Mouse (Mus musculus): ENCODE measurements around the gene Ap1m2. TPM values are rescaled to one million over a fixed set of nuclear protein-coding genes. Genes with fewer than 3 reads are reported as not detected.

Ap1m2 gene
- polyA plus RNA-seq, 1 experiment from 2014 or later: 77.7 TPM

DNA sequence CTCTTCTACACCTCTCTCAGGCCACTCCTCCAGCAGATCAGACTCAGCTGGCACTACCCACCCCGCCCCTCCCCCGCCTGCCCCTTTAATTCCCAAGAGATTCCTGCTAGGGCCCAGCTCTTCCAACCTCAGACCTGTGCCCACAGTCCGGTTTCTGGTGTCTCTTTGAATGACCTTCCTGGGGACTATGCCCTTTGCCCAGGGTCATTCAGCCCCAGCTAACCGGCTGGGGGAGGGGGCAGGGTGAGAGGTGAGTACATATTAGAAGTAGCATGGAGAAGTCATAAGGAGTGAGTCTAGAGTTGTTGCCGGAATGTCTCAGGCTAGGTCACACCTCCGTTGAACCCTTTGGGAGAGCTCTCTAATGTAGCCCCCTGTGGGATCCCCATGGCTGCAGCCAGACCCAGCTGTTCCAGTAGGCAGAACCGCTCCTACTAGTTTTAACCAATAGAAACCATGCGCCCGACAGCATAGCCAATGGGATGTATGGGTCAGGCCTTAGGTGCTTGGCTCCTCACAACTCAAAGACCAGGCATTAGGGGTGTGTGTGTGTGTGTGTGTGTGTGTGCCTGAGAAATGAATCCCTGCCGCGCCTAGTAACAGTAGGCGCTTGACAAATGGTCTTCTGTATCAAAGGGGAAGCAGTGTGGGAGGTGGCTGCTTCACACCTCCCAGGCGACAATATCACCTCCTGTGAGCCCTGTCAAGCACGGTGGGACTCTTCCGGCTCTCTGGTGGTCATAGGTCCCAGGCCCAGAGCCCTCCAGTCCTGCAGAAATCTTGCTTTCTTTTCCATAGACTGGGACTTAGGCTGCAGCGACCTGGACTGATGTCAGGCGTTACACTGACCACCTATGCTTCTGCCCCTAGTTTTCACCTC is 62.3 kb downstream of the Ap1m2 start:
- Histone ChIP-seq H3K4me2 (ENCODE audit: low read depth, low read length) (no peak overlapping the region), H3K36me3 (ENCODE audit: control insufficient read depth, insufficient read depth, low read length) (no peaks in the 10 kb centered on the region), H3K9me3 (replicated peaks; ENCODE audit: control insufficient read depth, low read length) (no peaks in the 10 kb centered on the region), H3K9ac (ENCODE audit: low read length) (no peak overlapping the region), H3K27me3 (ENCODE audit: control insufficient read depth, insufficient read depth, low read length) (peaks cover 44% of the 10 kb centered on the region), H3K4me1 (ENCODE audit: control insufficient read depth, insufficient read depth, low read length) (peaks cover 6% of the 10 kb centered on the region; the same call in 1 of the 2 replicates), H3K4me3 (replicated peaks; ENCODE audit: low read length) (no peak overlapping the region), H3K27ac (ENCODE audit: low read length) (peak overlapping the region; percentile 82)
- peak; percentile 52; the same call in 1 of the 2 replicates for ATAC-seq (ENCODE audit: insufficient read depth, low FRiP score)
- 22% methylated on average over 17 of the region's 17 CpGs for WGBS

DNA sequence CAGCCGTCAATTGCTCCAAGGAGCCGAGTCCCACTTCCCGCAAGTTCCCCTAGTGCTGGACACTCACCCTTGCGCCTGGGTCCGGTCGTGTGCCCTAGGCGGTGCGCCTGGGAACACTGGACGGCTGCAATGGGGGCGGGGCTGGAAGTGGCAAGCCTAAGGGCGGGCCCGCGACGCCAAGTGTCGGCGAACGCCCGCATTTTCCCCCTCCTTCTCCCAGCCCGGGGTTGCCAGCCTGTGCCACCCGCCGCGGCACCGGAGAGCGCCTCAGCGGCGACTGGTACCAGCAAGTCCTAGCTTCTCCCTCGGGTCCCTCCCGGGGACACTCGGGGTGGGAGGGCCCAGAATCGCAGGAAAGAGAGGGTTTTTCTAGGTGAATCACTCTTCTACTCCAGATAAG is 63.8 kb downstream of the Ap1m2 start, which contains the start of gene S1pr5:
Gene S1pr5 (minus strand): TSS at position 118 of the 400 bp plus-strand sequence.
- peaks cover 60% of the 10 kb centered on the region for H3K27me3 ChIP-seq (ENCODE audit: control insufficient read depth, insufficient read depth, low read length)
- H3K36me3 ChIP-seq (ENCODE audit: control insufficient read depth, insufficient read depth, low read length): no peaks in the 10 kb centered on the region
- peak within 1 kb of the TSS; percentile 50; the same call in 1 of the 2 replicates for H3K27ac ChIP-seq (ENCODE audit: low read length)
- peak within 1 kb of the TSS; percentile 46 for H3K4me2 ChIP-seq (ENCODE audit: low read depth, low read length)
- 2% methylated on average over 30 of the region's 30 CpGs for WGBS
- no peaks in the 10 kb centered on the region for H3K9me3 ChIP-seq (replicated peaks; ENCODE audit: control insufficient read depth, low read length)
- ATAC-seq (ENCODE audit: insufficient read depth, low FRiP score): peak; percentile 20; the same call in 1 of the 2 replicates
- H3K4me1 ChIP-seq (ENCODE audit: control insufficient read depth, insufficient read depth, low read length): peaks cover 15% of the 10 kb centered on the region
- H3K9ac ChIP-seq (ENCODE audit: low read length): peak within 1 kb of the TSS; percentile 54
- H3K4me3 ChIP-seq (replicated peaks; ENCODE audit: low read length): peak within 1 kb of the TSS; percentile 36

DNA sequence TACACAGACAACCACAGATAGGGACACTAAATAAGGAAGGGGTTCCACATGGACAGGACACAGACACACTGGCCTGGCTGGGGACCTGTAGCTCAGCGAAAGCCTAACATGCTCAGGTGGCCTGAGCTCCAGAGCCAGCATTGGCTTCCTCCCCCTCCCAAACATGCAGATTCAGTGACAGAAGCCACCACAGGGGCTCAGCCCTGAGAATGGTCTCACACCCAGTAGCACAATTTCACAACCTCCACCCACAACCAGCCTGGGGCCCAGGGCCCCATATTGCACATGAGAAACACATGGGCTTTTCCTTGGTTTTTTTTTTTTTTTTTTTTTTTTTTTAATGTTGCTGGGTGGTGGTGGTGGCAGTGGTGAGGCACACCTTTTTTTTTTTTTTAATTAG is 65.8 kb downstream of the Ap1m2 start:
- 93% methylated on average over 1 of the region's 1 CpGs for WGBS
- Histone ChIP-seq H3K27ac (ENCODE audit: low read length) (no peak overlapping the region), H3K9ac (ENCODE audit: low read length) (no peak overlapping the region), H3K4me1 (ENCODE audit: control insufficient read depth, insufficient read depth, low read length) (peaks cover 15% of the 10 kb centered on the region), H3K4me3 (replicated peaks; ENCODE audit: low read length) (no peak overlapping the region), H3K4me2 (ENCODE audit: low read depth, low read length) (no peak overlapping the region), H3K9me3 (replicated peaks; ENCODE audit: control insufficient read depth, low read length) (0 out of 2 replicates have a peak, but pooled peaks cover 5% of the 10 kb centered on the region), H3K36me3 (ENCODE audit: control insufficient read depth, insufficient read depth, low read length) (no peaks in the 10 kb centered on the region), H3K27me3 (ENCODE audit: control insufficient read depth, insufficient read depth, low read length) (peaks cover 67% of the 10 kb centered on the region)
- no peak for ATAC-seq (ENCODE audit: insufficient read depth, low FRiP score)

DNA sequence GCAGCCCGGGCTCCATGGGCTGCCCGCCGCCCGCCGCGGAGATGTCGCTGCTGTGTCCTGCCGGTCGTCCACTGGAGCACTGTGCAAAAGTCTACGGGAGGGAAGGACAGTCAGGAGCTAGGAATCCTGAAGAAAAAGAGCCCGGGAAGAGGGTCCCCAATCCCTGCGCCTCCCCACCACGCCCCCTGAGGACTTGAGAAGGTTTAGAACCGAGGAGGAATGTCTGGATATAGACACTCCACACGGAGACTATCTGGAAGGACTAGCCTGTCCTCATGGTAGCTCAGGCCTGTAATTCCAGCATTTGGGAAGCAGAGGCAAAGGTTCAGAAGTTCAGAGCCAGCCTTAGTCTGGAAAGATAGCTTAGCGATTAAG is 67.0 kb downstream of the Ap1m2 start:
- peak overlapping the region; percentile 41 for H3K4me3 ChIP-seq (replicated peaks; ENCODE audit: low read length)
- H3K27me3 ChIP-seq (ENCODE audit: control insufficient read depth, insufficient read depth, low read length): peaks cover 62% of the 10 kb centered on the region
- peaks cover 15% of the 10 kb centered on the region for H3K4me1 ChIP-seq (ENCODE audit: control insufficient read depth, insufficient read depth, low read length)
- no peaks in the 10 kb centered on the region for H3K36me3 ChIP-seq (ENCODE audit: control insufficient read depth, insufficient read depth, low read length)
- H3K27ac ChIP-seq (ENCODE audit: low read length): no peak overlapping the region
- 0 out of 2 replicates have a peak, but pooled peaks cover 5% of the 10 kb centered on the region for H3K9me3 ChIP-seq (replicated peaks; ENCODE audit: control insufficient read depth, low read length)
- no peak for ATAC-seq (ENCODE audit: insufficient read depth, low FRiP score)
- 3% methylated on average over 16 of the region's 16 CpGs for WGBS
- peak overlapping the region; percentile 61 for H3K4me2 ChIP-seq (ENCODE audit: low read depth, low read length)
- peak overlapping the region; percentile 52 for H3K9ac ChIP-seq (ENCODE audit: low read length)

DNA sequence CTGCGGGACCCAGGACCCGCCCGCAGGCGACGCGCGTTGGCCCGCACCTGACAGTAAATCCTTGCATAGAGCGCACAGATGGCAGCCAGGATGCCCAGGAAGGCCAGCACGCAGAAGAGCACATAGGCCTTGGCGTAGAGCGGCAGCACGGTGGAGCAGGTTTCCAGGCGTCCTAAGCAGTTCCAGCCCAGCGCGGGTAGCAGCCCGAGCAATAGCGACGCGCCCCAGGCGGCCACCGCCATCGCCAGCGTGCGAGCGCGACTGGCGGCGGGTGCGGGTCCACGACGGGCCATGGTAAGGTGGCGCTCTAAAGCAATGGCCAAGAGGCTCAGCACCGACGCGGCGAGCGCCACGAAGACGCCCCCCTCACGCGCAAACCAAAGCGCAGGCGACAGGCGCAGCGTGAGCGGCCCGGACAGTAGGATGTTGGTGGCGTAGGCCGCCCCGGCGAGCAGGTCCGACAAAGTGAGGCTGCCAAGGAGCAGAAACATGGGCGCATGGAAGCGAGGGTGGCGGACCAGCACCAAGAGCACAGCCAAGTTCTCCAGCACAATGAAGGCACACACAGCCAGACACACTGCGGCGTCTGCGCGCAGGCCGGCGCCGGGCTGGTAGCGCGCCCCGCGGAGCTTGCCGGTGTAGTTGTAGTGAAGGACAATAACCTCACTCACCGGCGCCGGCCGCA is 67.6 kb downstream of the Ap1m2 start:
- H3K36me3 ChIP-seq (ENCODE audit: control insufficient read depth, insufficient read depth, low read length): no peaks in the 10 kb centered on the region
- H3K4me3 ChIP-seq (replicated peaks; ENCODE audit: low read length): peak overlapping the region; percentile 41
- peaks cover 61% of the 10 kb centered on the region for H3K27me3 ChIP-seq (ENCODE audit: control insufficient read depth, insufficient read depth, low read length)
- under 1% methylated on average over 72 of the region's 72 CpGs for WGBS
- peak; percentile 26; the same call in 1 of the 2 replicates for ATAC-seq (ENCODE audit: insufficient read depth, low FRiP score)
- peak overlapping the region; percentile 52 for H3K9ac ChIP-seq (ENCODE audit: low read length)
- H3K9me3 ChIP-seq (replicated peaks; ENCODE audit: control insufficient read depth, low read length): 0 out of 2 replicates have a peak, but pooled peaks cover 5% of the 10 kb centered on the region
- peaks cover 17% of the 10 kb centered on the region for H3K4me1 ChIP-seq (ENCODE audit: control insufficient read depth, insufficient read depth, low read length)
- H3K4me2 ChIP-seq (ENCODE audit: low read depth, low read length): peak overlapping the region; percentile 61
- H3K27ac ChIP-seq (ENCODE audit: low read length): no peak overlapping the region

Other genes with a start within 250 kb of the Ap1m2 start
- gene Zglp1, start 245.2 kb downstream of the Ap1m2 start, polyA plus RNA-seq (2015; fragmentation: Nextera tagmentation; extraction: Ambion mirVana): 0.46 and 0.89 TPM in 2 replicates
- gene Gm49373, start 239.2 kb downstream of the Ap1m2 start, polyA plus RNA-seq (2015; fragmentation: Nextera tagmentation; extraction: Ambion mirVana): 0.26 and 0.49 TPM in 2 replicates
- gene Fdx1l, start 238.7 kb downstream of the Ap1m2 start, polyA plus RNA-seq (2015; fragmentation: Nextera tagmentation; extraction: Ambion mirVana): 48.7 and 49.7 TPM in 2 replicates
- gene Gm38431, start 220.3 kb downstream of the Ap1m2 start, polyA plus RNA-seq (2015; fragmentation: Nextera tagmentation; extraction: Ambion mirVana): 1.2 and 2.1 TPM in 2 replicates
- gene Raver1, start 220.3 kb downstream of the Ap1m2 start, polyA plus RNA-seq (2015; fragmentation: Nextera tagmentation; extraction: Ambion mirVana): 40.3 and 40.8 TPM in 2 replicates
- 16.7 and 18.2 TPM in 2 replicates for gene Tyk2, start 181.1 kb downstream of the Ap1m2 start, polyA plus RNA-seq (2015; fragmentation: Nextera tagmentation; extraction: Ambion mirVana)
- 250 TPM in 2 replicates for gene Cdc37, start 162.4 kb downstream of the Ap1m2 start, polyA plus RNA-seq (2015; fragmentation: Nextera tagmentation; extraction: Ambion mirVana)
- gene Pde4a, start 146.6 kb downstream of the Ap1m2 start, polyA plus RNA-seq (2015; fragmentation: Nextera tagmentation; extraction: Ambion mirVana): 4.7 TPM in 2 replicates
- gene Keap1, start 73.0 kb downstream of the Ap1m2 start, polyA plus RNA-seq (2015; fragmentation: Nextera tagmentation; extraction: Ambion mirVana): 52.5 and 56.4 TPM in 2 replicates
- gene S1pr5, start 63.9 kb downstream of the Ap1m2 start, polyA plus RNA-seq (2015; fragmentation: Nextera tagmentation; extraction: Ambion mirVana): 1.8 and 2.0 TPM in 2 replicates
- gene Atg4d, start 47.0 kb downstream of the Ap1m2 start, polyA plus RNA-seq (2015; fragmentation: Nextera tagmentation; extraction: Ambion mirVana): 53.3 and 55.7 TPM in 2 replicates
- 15.2 and 18.2 TPM in 2 replicates for gene Kri1, start 24.4 kb downstream of the Ap1m2 start, polyA plus RNA-seq (2015; fragmentation: Nextera tagmentation; extraction: Ambion mirVana)
- gene Cdkn2d, start 20.9 kb downstream of the Ap1m2 start, polyA plus RNA-seq (2015; fragmentation: Nextera tagmentation; extraction: Ambion mirVana): 47.4 and 51.5 TPM in 2 replicates
- 116 and 130 TPM in 2 replicates for gene Slc44a2, start 8.4 kb upstream of the Ap1m2 start, polyA plus RNA-seq (2015; fragmentation: Nextera tagmentation; extraction: Ambion mirVana)
- 144 and 147 TPM in 2 replicates for gene Ilf3, start 55.5 kb upstream of the Ap1m2 start, polyA plus RNA-seq (2015; fragmentation: Nextera tagmentation; extraction: Ambion mirVana)
- 51.1 and 51.4 TPM in 2 replicates for gene Qtrt1, start 99.5 kb upstream of the Ap1m2 start, polyA plus RNA-seq (2015; fragmentation: Nextera tagmentation; extraction: Ambion mirVana)
- gene Dnm2, start 112.6 kb upstream of the Ap1m2 start, polyA plus RNA-seq (2015; fragmentation: Nextera tagmentation; extraction: Ambion mirVana): 81.4 and 97.2 TPM in 2 replicates
- gene Tmed1, start 197.9 kb upstream of the Ap1m2 start, polyA plus RNA-seq (2015; fragmentation: Nextera tagmentation; extraction: Ambion mirVana): 78.5 and 80.6 TPM in 2 replicates
- gene AB124611, start 213.8 kb upstream of the Ap1m2 start, polyA plus RNA-seq (2015; fragmentation: Nextera tagmentation; extraction: Ambion mirVana): 5.9 and 6.0 TPM in 2 replicates
- 15.6 and 16.1 TPM in 2 replicates for gene Carm1, start 234.6 kb upstream of the Ap1m2 start, polyA plus RNA-seq (2015; fragmentation: Nextera tagmentation; extraction: Ambion mirVana)

Measured in stomach, embryonic 16.5 days (tissue).